Mouse (Mus musculus) midbrain, embryonic 14.5 days (tissue): Measurements from ENCODE around the gene Krtcap3. TPM values are rescaled to one million over a fixed set of nuclear protein-coding genes. Genes with fewer than 3 reads are reported as not detected.

ENCODE experiments used
- polyA plus RNA-seq: library from polyadenylated mRNA; unstranded; fragments of >200 nt; fragmentation: Nextera tagmentation; extraction: Ambion mirVana; gene quantifications from 2 replicates; pipeline ENCODE4 v1.2.1, GENCODE M21; 2014

The Krtcap3 gene
- polyA plus RNA-seq, 1 experiment from 2014 or later: 2.5 TPM

Other genes starting within 250 kb of the Krtcap3 start
- gene Atraid, start 203.4 kb upstream of the Krtcap3 start, polyA plus RNA-seq: 163 and 183 TPM in 2 replicates
- gene Slc5a6, start 202.8 kb upstream of the Krtcap3 start, polyA plus RNA-seq: 19.2 and 19.6 TPM in 2 replicates
- gene Cad, start 196.9 kb upstream of the Krtcap3 start, polyA plus RNA-seq: 11.8 and 17.2 TPM in 2 replicates
- gene Dnajc5g, start 145.4 kb upstream of the Krtcap3 start, polyA plus RNA-seq: not detected in 2 replicates
- gene Slc30a3, start 143.5 kb upstream of the Krtcap3 start, polyA plus RNA-seq: 19.8 and 20.0 TPM in 2 replicates
- not detected in 2 replicates for gene Trim54, start 135.0 kb upstream of the Krtcap3 start, polyA plus RNA-seq
- not detected in 2 replicates for gene Ucn, start 112.9 kb upstream of the Krtcap3 start, polyA plus RNA-seq
- 49.0 and 49.9 TPM in 2 replicates for gene Mpv17, start 97.4 kb upstream of the Krtcap3 start, polyA plus RNA-seq
- gene Gm29609, start 71.8 kb upstream of the Krtcap3 start, polyA plus RNA-seq: 0.70 and 1.7 TPM in 2 replicates
- gene Gtf3c2, start 71.5 kb upstream of the Krtcap3 start, polyA plus RNA-seq: 48.5 and 68.0 TPM in 2 replicates
- 114 and 119 TPM in 2 replicates for gene Snx17, start 58.5 kb upstream of the Krtcap3 start, polyA plus RNA-seq
- 78.3 and 91.6 TPM in 2 replicates for gene Eif2b4, start 58.3 kb upstream of the Krtcap3 start, polyA plus RNA-seq
- 8.7 and 8.9 TPM in 2 replicates for gene Zfp513, start 49.4 kb upstream of the Krtcap3 start, polyA plus RNA-seq
- 162 and 163 TPM in 2 replicates for gene Ppm1g, start 31.0 kb upstream of the Krtcap3 start, polyA plus RNA-seq
- gene Nrbp1, start 10.8 kb upstream of the Krtcap3 start, polyA plus RNA-seq: 150 and 153 TPM in 2 replicates
- 0.72 and 0.74 TPM in 2 replicates for gene Gm9970, start 10.5 kb upstream of the Krtcap3 start, polyA plus RNA-seq
- 26.7 and 28.1 TPM in 2 replicates for gene Ift172, start 39.4 kb downstream of the Krtcap3 start, polyA plus RNA-seq
- 86.9 and 128 TPM in 2 replicates for gene Fndc4, start 44.4 kb downstream of the Krtcap3 start, polyA plus RNA-seq
- gene Gckr, start 45.8 kb downstream of the Krtcap3 start, polyA plus RNA-seq: 0.16 and 0.53 TPM in 2 replicates
- 87.8 and 113 TPM in 2 replicates for gene Zfp512, start 200.7 kb downstream of the Krtcap3 start, polyA plus RNA-seq
- gene 4930548H24Rik, start 234.0 kb downstream of the Krtcap3 start, polyA plus RNA-seq: 0.13 TPM in 1 of 2 replicates, not detected in the other
- 65.1 and 73.3 TPM in 2 replicates for gene Gpn1, start 243.1 kb downstream of the Krtcap3 start, polyA plus RNA-seq